In the genomic region with DNA sequence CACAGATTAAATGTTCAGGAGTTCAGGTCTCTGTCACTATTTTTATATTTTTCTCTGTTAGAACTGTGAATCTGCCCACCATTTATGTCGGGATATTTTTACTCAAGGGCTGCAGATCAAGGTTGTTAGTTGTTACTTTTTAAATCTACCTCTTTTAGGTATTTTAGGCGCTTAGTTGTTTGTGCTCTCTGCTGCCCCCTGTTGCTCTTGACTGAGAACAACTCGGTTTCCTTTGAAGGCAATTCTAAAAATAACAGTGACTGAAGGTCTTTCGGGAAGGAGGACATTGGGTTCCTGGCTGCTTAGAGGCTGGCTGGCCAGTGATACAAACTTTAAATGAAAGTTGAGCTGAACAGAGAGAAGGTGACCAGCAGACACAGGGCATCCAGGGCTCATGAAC, we compare ENCODE assay signal across 14 mouse cellular contexts. TPM values are rescaled to one million over a fixed set of nuclear protein-coding genes. Genes with fewer than 3 reads are reported as not detected.
DNase-seq lines count a peak whose midpoint lies in the region; ATAC-seq and TF ChIP-seq lines count a peak whose summit lies in the region.
"Had no signal": no experiment of that assay in that cellular context is flagged by ENCODE, and none has a peak within 500 bp of the region (broad histone marks: within the 10 kb centered on the region; RNA-seq: fewer than 3 reads in every experiment).

No protein-coding gene starts in this region.

- H3K4me1 ChIP-seq in heart, embryonic 12.5 days (replicated peaks): no peaks in the 10 kb centered on the region
- H3K4me1 ChIP-seq in midbrain, postnatal 0 days (ENCODE audit: insufficient read depth, low read length): no peaks in the 10 kb centered on the region
- H3K4me1 ChIP-seq in midbrain, embryonic 10.5 days: no peaks in the 10 kb centered on the region
- H3K4me1 ChIP-seq: liver, embryonic 15.5 days had no signal

- peak; percentile 59 for TF ChIP-seq CTCF in midbrain, postnatal 0 days (IDR thresholded peaks at IDR 0.05)

- no peak overlapping the region for H3K4me3 ChIP-seq in heart, embryonic 12.5 days
- no peak overlapping the region for H3K4me3 ChIP-seq in midbrain, postnatal 0 days (ENCODE audit: low read depth, low read length)
- H3K4me3 ChIP-seq in midbrain, embryonic 10.5 days: no peak overlapping the region
- H3K4me3 ChIP-seq: erythroblast, embryonic 14.5 days; liver, embryonic 15.5 days had no signal

- DNase-seq in heart, adult 18-20 months: peak; percentile 22 to 37
- DNase-seq in midbrain, postnatal 0 days (ENCODE audit: low spot score): no peak
- no peak for DNase-seq in midbrain, embryonic 10.5 days (ENCODE audit: low spot score)
- DNase-seq in adrenal gland, postnatal 10 days: peak; percentile 13
- DNase-seq in heart, postnatal 14 days: peak; percentile 12 to 18
- DNase-seq in thymus, postnatal 14 days: no peak
- DNase-seq in layer of hippocampus, adult 11-12 months (ENCODE audit: low spot score): no peak
- DNase-seq: layer of hippocampus, postnatal 36 days; thymus, adult 2 months had no signal

- no peak for ATAC-seq in heart, embryonic 12.5 days (ENCODE audit: insufficient number of reproducible peaks, low FRiP score)
- ATAC-seq in midbrain, postnatal 0 days (ENCODE audit: low FRiP score): no peak
- ATAC-seq: hindbrain, embryonic 16.5 days had no signal

- H3K36me3 ChIP-seq in heart, embryonic 12.5 days: no peaks in the 10 kb centered on the region
- H3K36me3 ChIP-seq in midbrain, postnatal 0 days (ENCODE audit: insufficient read depth, low read length): no peaks in the 10 kb centered on the region
- H3K36me3 ChIP-seq in midbrain, embryonic 10.5 days: no peaks in the 10 kb centered on the region
- H3K36me3 ChIP-seq: liver, embryonic 15.5 days had no signal

- no peak overlapping the region for H3K4me2 ChIP-seq in heart, embryonic 12.5 days
- no peak overlapping the region for H3K4me2 ChIP-seq in midbrain, postnatal 0 days (ENCODE audit: low read depth, low read length, poor library complexity, severe bottlenecking)
- H3K4me2 ChIP-seq: liver, embryonic 15.5 days; midbrain, embryonic 11.5 days had no signal

- no peaks in the 10 kb centered on the region for H3K27me3 ChIP-seq in heart, embryonic 12.5 days (replicated peaks)
- no peaks in the 10 kb centered on the region for H3K27me3 ChIP-seq in midbrain, postnatal 0 days (ENCODE audit: insufficient read depth, low read length)
- H3K27me3 ChIP-seq in midbrain, embryonic 10.5 days (ENCODE audit: low read depth, poor library complexity, severe bottlenecking): no peaks in the 10 kb centered on the region
- H3K27me3 ChIP-seq: liver, embryonic 15.5 days had no signal

- H3K9me3 ChIP-seq in heart, embryonic 12.5 days (replicated peaks): no peaks in the 10 kb centered on the region
- H3K9me3 ChIP-seq in midbrain, postnatal 0 days (ENCODE audit: low read length): no peaks in the 10 kb centered on the region
- no peaks in the 10 kb centered on the region for H3K9me3 ChIP-seq in midbrain, embryonic 10.5 days (replicated peaks)
- H3K9me3 ChIP-seq: liver, embryonic 15.5 days had no signal

- intact Hi-C loops in heart, postnatal 14 days (cut with DNase I): no loop called here

- H3K27ac ChIP-seq in heart, embryonic 12.5 days (ENCODE audit: poor library complexity, severe bottlenecking): no peak overlapping the region
- no peak overlapping the region for H3K27ac ChIP-seq in midbrain, postnatal 0 days (ENCODE audit: low read depth, low read length)
- no peak overlapping the region for H3K27ac ChIP-seq in midbrain, embryonic 10.5 days (replicated peaks)
- H3K27ac ChIP-seq: liver, embryonic 15.5 days had no signal

- 43% methylated on average over 4 of the region's 4 CpGs for WGBS in heart, embryonic 12.5 days
- 61% methylated on average over 4 of the region's 4 CpGs for WGBS in midbrain, postnatal 0 days
- WGBS in midbrain, embryonic 10.5 days: 66% methylated on average over 4 of the region's 4 CpGs

- no peak overlapping the region for H3K9ac ChIP-seq in heart, embryonic 12.5 days
- H3K9ac ChIP-seq in midbrain, postnatal 0 days (replicated peaks; ENCODE audit: low read length, poor library complexity, severe bottlenecking): no peak overlapping the region
- H3K9ac ChIP-seq: liver, embryonic 15.5 days had no signal

RNA-seq across cellular contexts. Expression of a gene that starts 54.9 kb away (rescaled TPM):
- total RNA-seq in heart, adult 18-20 months (2021): 10 to 100 TPM; 56.9 to 65.4 TPM
- polyA plus RNA-seq in heart, embryonic 12.5 days (2016; fragmentation: Nextera tagmentation; extraction: Ambion mirVana): 2.2 and 3.0 TPM in 2 replicates
- total RNA-seq in midbrain, postnatal 0 days (2014; rRNA removed): 142 and 177 TPM in 2 replicates
- 242 and 278 TPM in 2 replicates for polyA plus RNA-seq in midbrain, postnatal 0 days (2015; fragmentation: Nextera tagmentation; extraction: Ambion mirVana)
- polyA plus RNA-seq in midbrain, embryonic 10.5 days (2016; fragmentation: Nextera tagmentation; extraction: Ambion mirVana): 2.5 and 5.9 TPM in 2 replicates
- 10 to 100 TPM in 1 of 2 experiments, 1 to 10 TPM in 1; 5.0 to 12.9 TPM for total RNA-seq in adrenal gland, postnatal 10 days (2021)
- 10 to 100 TPM; 42.1 to 47.4 TPM for total RNA-seq in heart, postnatal 14 days (2021)
- polyA plus RNA-seq: erythroblast, embryonic 14.5 days had no signal

Comparison
In these comparisons a context has a peak if more than half of its experiments do, and no peak if none do; other contexts are left out.
1. DNase-seq: peak in heart, adult 18-20 months (2 of 2), adrenal gland, postnatal 10 days (single experiment) and heart, postnatal 14 days (2 of 2); none in midbrain, postnatal 0 days (single experiment), midbrain, embryonic 10.5 days (single experiment), thymus, postnatal 14 days (single experiment) and layer of hippocampus, adult 11-12 months (single experiment).